ENCODE assay signal across 19 mouse cellular contexts in the genomic region with DNA sequence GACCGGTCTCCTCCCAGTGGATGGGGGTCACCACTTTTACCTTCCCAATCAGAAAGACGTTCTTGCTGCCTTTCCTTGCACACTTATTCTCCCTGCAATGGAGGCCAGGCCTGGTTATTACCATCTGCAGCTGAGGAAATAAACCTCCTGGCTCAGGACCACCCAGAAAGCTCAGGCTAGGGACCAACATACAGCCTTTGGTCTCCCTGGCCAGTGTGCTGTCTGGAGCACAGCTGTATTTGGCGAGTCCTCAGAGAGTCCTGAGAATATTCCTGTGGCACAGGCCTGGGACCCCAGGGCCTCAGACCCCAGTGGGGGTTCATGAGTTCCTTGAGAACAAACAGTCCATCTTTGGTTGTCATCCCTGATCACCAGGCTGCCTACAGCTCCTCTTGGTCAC.
DNase-seq lines count a peak whose midpoint lies in the region; ATAC-seq and TF ChIP-seq lines count a peak whose summit lies in the region.
"Had no signal": no experiment of that assay in that cellular context is flagged by ENCODE, and none has a peak within 500 bp of the region (broad histone marks: within the 10 kb centered on the region; RNA-seq: fewer than 3 reads in every experiment).

No protein-coding gene starts in this region.

- H3K36me3 ChIP-seq in forebrain, embryonic 11.5 days (ENCODE audit: control insufficient read depth, insufficient read depth, low read length), result no peaks in the 10 kb centered on the region
- no peaks in the 10 kb centered on the region for H3K36me3 ChIP-seq in forebrain, postnatal 0 days (ENCODE audit: insufficient read depth)
- H3K36me3 ChIP-seq in lung, embryonic 15.5 days, result no peaks in the 10 kb centered on the region
- H3K36me3 ChIP-seq in embryonic facial prominence, embryonic 12.5 days, result no peaks in the 10 kb centered on the region
- H3K36me3 ChIP-seq in limb, embryonic 14.5 days (ENCODE audit: control insufficient read depth, insufficient read depth, low read length), result no peaks in the 10 kb centered on the region
- H3K36me3 ChIP-seq: embryonic facial prominence, embryonic 13.5 days; heart, embryonic 15.5 days; kidney, embryonic 15.5 days; midbrain, embryonic 13.5 days; neural tube, embryonic 13.5 days had no signal

- no peak overlapping the region for H3K4me3 ChIP-seq in forebrain, embryonic 11.5 days (ENCODE audit: low read depth, low read length)
- H3K4me3 ChIP-seq in forebrain, postnatal 0 days (ENCODE audit: low read depth, low read length), result no peak overlapping the region
- no peak overlapping the region for H3K4me3 ChIP-seq in lung, embryonic 15.5 days
- no peak overlapping the region for H3K4me3 ChIP-seq in embryonic facial prominence, embryonic 12.5 days
- H3K4me3 ChIP-seq in limb, embryonic 14.5 days (replicated peaks; ENCODE audit: low read length), result no peak overlapping the region
- H3K4me3 ChIP-seq: embryonic facial prominence, embryonic 13.5 days; heart, embryonic 15.5 days; kidney, embryonic 15.5 days; midbrain, embryonic 13.5 days; neural tube, embryonic 13.5 days had no signal

- peak; percentile 42 for DNase-seq in forebrain, embryonic 11.5 days (ENCODE audit: low spot score)
- DNase-seq in forebrain, postnatal 0 days, result no peak
- no peak for DNase-seq in lung, postnatal 25 days (ENCODE audit: low spot score)
- DNase-seq in limb, embryonic 14.5 days (ENCODE audit: low spot score), result peak; percentile 16
- DNase-seq in ovary, adult 18-20 months (ENCODE audit: low spot score), result no peak
- no peak for DNase-seq in cerebellum, adult 11 months
- DNase-seq: adrenal gland, postnatal 14 days; cerebellum, postnatal 10 days; gastrocnemius, postnatal 10 days; heart, adult 18-20 months; liver, postnatal 0 days had no signal

- H3K4me1 ChIP-seq in forebrain, embryonic 11.5 days (replicated peaks; ENCODE audit: control insufficient read depth, insufficient read depth, low read length), result no peaks in the 10 kb centered on the region
- no peaks in the 10 kb centered on the region for H3K4me1 ChIP-seq in forebrain, postnatal 0 days (ENCODE audit: insufficient read depth)
- peaks cover 5% of the 10 kb centered on the region; the same call in 1 of the 2 replicates for H3K4me1 ChIP-seq in lung, embryonic 15.5 days
- H3K4me1 ChIP-seq in embryonic facial prominence, embryonic 12.5 days, result peaks cover 6% of the 10 kb centered on the region; the same call in 1 of the 2 replicates
- peaks cover 9% of the 10 kb centered on the region for H3K4me1 ChIP-seq in limb, embryonic 14.5 days (ENCODE audit: control insufficient read depth, insufficient read depth, low read length)
- H3K4me1 ChIP-seq: heart, embryonic 15.5 days; neural tube, embryonic 13.5 days had no signal

- no peak overlapping the region for H3K9ac ChIP-seq in forebrain, embryonic 11.5 days (ENCODE audit: low read length)
- no peak overlapping the region for H3K9ac ChIP-seq in forebrain, postnatal 0 days
- H3K9ac ChIP-seq in lung, embryonic 15.5 days, result no peak overlapping the region
- no peak overlapping the region for H3K9ac ChIP-seq in embryonic facial prominence, embryonic 12.5 days
- H3K9ac ChIP-seq in limb, embryonic 14.5 days (ENCODE audit: low read depth, low read length, severe bottlenecking), result no peak overlapping the region
- H3K9ac ChIP-seq: embryonic facial prominence, embryonic 13.5 days; heart, embryonic 15.5 days; kidney, embryonic 15.5 days; liver, postnatal 0 days; midbrain, embryonic 13.5 days; neural tube, embryonic 13.5 days had no signal

- no peak overlapping the region for H3K4me2 ChIP-seq in forebrain, embryonic 11.5 days (ENCODE audit: low read depth, low read length, severe bottlenecking)
- no peak overlapping the region for H3K4me2 ChIP-seq in forebrain, postnatal 0 days (ENCODE audit: low read depth)
- H3K4me2 ChIP-seq in lung, embryonic 15.5 days, result no peak overlapping the region
- no peak overlapping the region for H3K4me2 ChIP-seq in embryonic facial prominence, embryonic 12.5 days (replicated peaks)
- H3K4me2 ChIP-seq in limb, embryonic 14.5 days (replicated peaks; ENCODE audit: low read depth, low read length, severe bottlenecking), result no peak overlapping the region
- H3K4me2 ChIP-seq: embryonic facial prominence, embryonic 13.5 days; heart, embryonic 15.5 days; kidney, embryonic 15.5 days; midbrain, embryonic 13.5 days; neural tube, embryonic 13.5 days had no signal

- TF ChIP-seq CTCF in forebrain, postnatal 0 days (IDR thresholded peaks at IDR 0.05; ENCODE audit: low read depth), result no peak

- H3K27me3 ChIP-seq in forebrain, embryonic 11.5 days (ENCODE audit: control insufficient read depth, insufficient read depth, low read length), result no peaks in the 10 kb centered on the region
- H3K27me3 ChIP-seq in forebrain, postnatal 0 days (ENCODE audit: insufficient read depth, low read length), result no peaks in the 10 kb centered on the region
- no peaks in the 10 kb centered on the region for H3K27me3 ChIP-seq in lung, embryonic 15.5 days
- H3K27me3 ChIP-seq in embryonic facial prominence, embryonic 12.5 days, result no peaks in the 10 kb centered on the region
- no peaks in the 10 kb centered on the region for H3K27me3 ChIP-seq in limb, embryonic 14.5 days (ENCODE audit: control insufficient read depth, insufficient read depth, low read length)
- H3K27me3 ChIP-seq: CH12.LX; heart, embryonic 15.5 days; kidney, embryonic 15.5 days; midbrain, embryonic 13.5 days; neural tube, embryonic 13.5 days had no signal

- H3K9me3 ChIP-seq in forebrain, embryonic 11.5 days (ENCODE audit: control insufficient read depth, low read length), result no peaks in the 10 kb centered on the region; the same call in 1 of the 2 replicates
- H3K9me3 ChIP-seq in forebrain, postnatal 0 days (ENCODE audit: low read length), result no peaks in the 10 kb centered on the region
- no peaks in the 10 kb centered on the region for H3K9me3 ChIP-seq in lung, embryonic 15.5 days
- peaks cover 9% of the 10 kb centered on the region; the same call in 1 of the 2 replicates for H3K9me3 ChIP-seq in embryonic facial prominence, embryonic 12.5 days
- H3K9me3 ChIP-seq in limb, embryonic 14.5 days (ENCODE audit: control insufficient read depth, low read length), result no peaks in the 10 kb centered on the region
- H3K9me3 ChIP-seq: embryonic facial prominence, embryonic 13.5 days; heart, embryonic 15.5 days; kidney, embryonic 15.5 days; midbrain, embryonic 13.5 days had no signal

- no peak for ATAC-seq in forebrain, embryonic 11.5 days (replicated peaks; ENCODE audit: low FRiP score)
- ATAC-seq in forebrain, postnatal 0 days, result no peak
- peak; percentile 64; the same call in 1 of the 2 replicates for ATAC-seq in lung, embryonic 15.5 days (ENCODE audit: borderline replicate concordance, extremely low read depth, low FRiP score, low TSS enrichment)
- no peak for ATAC-seq in embryonic facial prominence, embryonic 12.5 days (ENCODE audit: insufficient number of reproducible peaks, insufficient read depth, low FRiP score, low TSS enrichment)
- peak; percentile 57 for ATAC-seq in limb, embryonic 14.5 days (ENCODE audit: low FRiP score, low read depth)
- ATAC-seq: liver, postnatal 0 days; midbrain, embryonic 13.5 days had no signal

- WGBS in forebrain, embryonic 11.5 days, result 77% methylated on average over 3 of the region's 3 CpGs
- WGBS in forebrain, postnatal 0 days, result 87% methylated on average over 3 of the region's 3 CpGs
- 56% methylated on average over 3 of the region's 3 CpGs for WGBS in lung, embryonic 15.5 days
- WGBS in embryonic facial prominence, embryonic 12.5 days, result 61% methylated on average over 3 of the region's 3 CpGs
- 37% methylated on average over 3 of the region's 3 CpGs for WGBS in limb, embryonic 14.5 days

- no peak overlapping the region for H3K27ac ChIP-seq in forebrain, embryonic 11.5 days (ENCODE audit: low read depth, low read length)
- H3K27ac ChIP-seq in forebrain, postnatal 0 days (ENCODE audit: low read depth, low read length), result no peak overlapping the region
- peak overlapping the region; percentile 38; the same call in 1 of the 2 replicates for H3K27ac ChIP-seq in lung, embryonic 15.5 days
- peak overlapping the region; percentile 60; the same call in 1 of the 2 replicates for H3K27ac ChIP-seq in embryonic facial prominence, embryonic 12.5 days
- H3K27ac ChIP-seq in limb, embryonic 14.5 days (replicated peaks; ENCODE audit: low read depth, low read length), result no peak overlapping the region
- H3K27ac ChIP-seq: embryonic facial prominence, embryonic 13.5 days; heart, embryonic 15.5 days; kidney, embryonic 15.5 days; midbrain, embryonic 13.5 days; neural tube, embryonic 13.5 days had no signal

- no peak for TF ChIP-seq POLR2A in limb, embryonic 14.5 days (IDR thresholded peaks at IDR 0.05; ENCODE audit: borderline replicate concordance, extremely low read depth, insufficient read depth, insufficient read length)

Comparison
In these comparisons a context has a peak if more than half of its experiments do, and no peak if none do; other contexts are left out.
1. DNase-seq: peak in forebrain, embryonic 11.5 days (single experiment) and limb, embryonic 14.5 days (single experiment); none in forebrain, postnatal 0 days (single experiment), lung, postnatal 25 days (single experiment), ovary, adult 18-20 months (single experiment) and cerebellum, adult 11 months (single experiment).
2. ATAC-seq: peak in lung, embryonic 15.5 days (single experiment) and limb, embryonic 14.5 days (single experiment); none in forebrain, embryonic 11.5 days (single experiment), forebrain, postnatal 0 days (single experiment) and embryonic facial prominence, embryonic 12.5 days (single experiment).
3. H3K27ac ChIP-seq: peak in lung, embryonic 15.5 days (single experiment) and embryonic facial prominence, embryonic 12.5 days (single experiment); none in forebrain, embryonic 11.5 days (single experiment), forebrain, postnatal 0 days (single experiment) and limb, embryonic 14.5 days (single experiment).